Mouse (Mus musculus) heart, adult 2 months (tissue): Measurements from ENCODE around the gene H3f3b. TPM values are rescaled to one million over a fixed set of nuclear protein-coding genes. Genes with fewer than 3 reads are reported as not detected.

Source experiments
- DNase-seq, 2 experiments: peaks; one replicate each; pipeline ENCODE4 v3.0.0; 2021
- H3K27ac ChIP-seq: fragments of 200-600 bp; 2 replicates; pipeline ENCODE4 v1.8.1; 2022
- H3K27me3 ChIP-seq: fragments of 200-500 bp; 2 replicates; pipeline ENCODE4 v1.6.1; 2012; ENCODE audit warnings: mild to moderate bottlenecking, low read length, inconsistent platforms, mixed read lengths; ENCODE audit not compliant: control insufficient read depth, insufficient read depth
- H3K36me3 ChIP-seq: fragments of 200-500 bp; 2 replicates; pipeline ENCODE4 v1.6.1; 2012; ENCODE audit warnings: low read length, inconsistent platforms; ENCODE audit not compliant: control insufficient read depth, insufficient read depth
- H3K4me1 ChIP-seq: fragments of 200-500 bp; 2 replicates; pipeline ENCODE4 v1.6.1; 2011; ENCODE audit warnings: low read length; ENCODE audit not compliant: control insufficient read depth, insufficient read depth
- H3K4me3 ChIP-seq: fragments of 200-600 bp; 2 replicates; pipeline ENCODE4 v1.8.1; 2022
- H3K79me2 ChIP-seq: fragments of 200-500 bp; replicated peaks from 2 replicates; pipeline ENCODE4 v1.6.1; 2012; ENCODE audit warnings: mild to moderate bottlenecking, inconsistent platforms, low read length, moderate library complexity, mixed read lengths; ENCODE audit not compliant: control insufficient read depth, insufficient read depth
- H3K9ac ChIP-seq: fragments of 200-500 bp; 2 replicates; pipeline ENCODE4 v1.6.1; 2012; ENCODE audit warnings: low read depth, mild to moderate bottlenecking, control low read depth, inconsistent platforms, low read length, mixed read lengths
- CTCF ChIP-seq: fragments of 200-600 bp; IDR thresholded peaks from 2 replicates; pipeline ENCODE4 v1.8.1; 2022; ENCODE audit warnings: antibody characterized with exemption, mild to moderate bottlenecking, moderate library complexity
- EP300 ChIP-seq: fragments of 200-500 bp; IDR thresholded peaks from 2 replicates; pipeline ENCODE4 v1.6.1; 2011; ENCODE audit warnings: low read depth, low read length, control low read depth; ENCODE audit not compliant: insufficient read depth
- POLR2A ChIP-seq: fragments of 200-500 bp; IDR thresholded peaks from 2 replicates; pipeline ENCODE4 v1.6.1; 2011; ENCODE audit warnings: mild to moderate bottlenecking, low read depth, low read length, control low read depth; ENCODE audit not compliant: insufficient read depth
- WGBS: fragments of 180-500 bp; shearing (Covaris S2); methylation state at CpG from one replicate; pipeline ENCODE4 v1.1.7; 2018; 5-methylcytosine and 5-hydroxymethylcytosine counted together
- intact Hi-C: fragments of 180-260 bp; cut with DNase I; formaldehyde crosslinking; loops from one replicate; pipeline ENCODE4 v1.15.1; 2025
- long read RNA-seq: library from polyadenylated mRNA; stranded (forward); transcript quantifications from one replicate; pipeline ENCODE4 v2.0.0, GENCODE M21; 2021
- polyA plus RNA-seq: library from polyadenylated mRNA; depleted of rRNA; stranded (reverse); fragments of >200 nt; gene quantifications from 2 replicates; pipeline ENCODE4 v1.2.3, GENCODE M21; 2012; rRNA removed
- total RNA-seq, 2 experiments: library from RNA; stranded (reverse); gene quantifications; 2 replicates each; pipeline ENCODE4 v1.2.3; 2021

Gene H3f3b
- total RNA-seq, result 100 to 1,000 TPM; 105 to 128 TPM
- polyA plus RNA-seq, result 67.5 and 82.1 TPM in 2 replicates
- long read RNA-seq, transcript H3f3b-201 (4 exons, 1,993 nt), result major isoform, 177 of 183 reads
- long read RNA-seq, partial matches to known transcripts, result 1 of 183 reads
- long read RNA-seq, other reads (novel, unspliced or antisense), result 4 of 183 reads

GRCm38 (mm10) chr11:116027756-116028155 lies at the start of gene H3f3b:
TSS of gene H3f3b (minus strand) at chr11:116027962.
- Histone ChIP-seq H3K27ac (peak within 1 kb of the TSS; percentile 39), H3K4me3 (0 out of 2 replicates have a peak within 1 kb of the TSS, but pooled peaks have one; percentile 4), H3K36me3 (no peaks in the 10 kb centered on the region), H3K27me3 (no peaks in the 10 kb centered on the region), H3K9ac (peak within 1 kb of the TSS; percentile 12; the same call in 1 of the 2 replicates), H3K4me1 (peaks cover 11% of the 10 kb centered on the region), H3K79me2 (no peaks in the 10 kb centered on the region)
- TF ChIP-seq POLR2A, result peak; percentile 67
- no peak for TF ChIP-seq CTCF
- TF ChIP-seq EP300, result no peak
- intact Hi-C loops, result no loop called here
- DNase-seq, result no peak
- 43% methylated on average over 4 of the region's 4 CpGs for WGBS

- Histone ChIP-seq H3K4me3 (no peak overlapping the region), H3K9ac (no peak overlapping the region), H3K27me3 (no peaks in the 10 kb centered on the region), H3K27ac (no peak overlapping the region), H3K79me2 (no peaks in the 10 kb centered on the region), H3K4me1 (no peaks in the 10 kb centered on the region), H3K36me3 (no peaks in the 10 kb centered on the region)
- WGBS, result 58% methylated on average over 7 of the region's 7 CpGs
- no peak for DNase-seq
- intact Hi-C loops, result no loop called here
- no peak for TF ChIP-seq POLR2A
- TF ChIP-seq EP300, result no peak
- TF ChIP-seq CTCF, result no peak
Observed at GRCm38 (mm10) chr11:116076836-116077235, 49.1 kb upstream of the H3f3b start.

GRCm38 (mm10) chr11:116076266-116076540 lies 48.4 kb upstream of the H3f3b start:
- WGBS, result 73% methylated on average over 7 of the region's 7 CpGs
- DNase-seq, result no peak
- H3K9ac ChIP-seq, result no peak overlapping the region
- TF ChIP-seq POLR2A (no peak), EP300 (no peak), CTCF (no peak)
- H3K4me3 ChIP-seq, result no peak overlapping the region
- no peak overlapping the region for H3K27ac ChIP-seq
- intact Hi-C loops, result no loop called here
- no peaks in the 10 kb centered on the region for H3K36me3 ChIP-seq
- no peaks in the 10 kb centered on the region for H3K79me2 ChIP-seq
- H3K4me1 ChIP-seq, result no peaks in the 10 kb centered on the region
- H3K27me3 ChIP-seq, result no peaks in the 10 kb centered on the region

GRCm38 (mm10) chr11:116075539-116076265 lies 47.9 kb upstream of the H3f3b start:
- H3K79me2 ChIP-seq, result no peaks in the 10 kb centered on the region
- 52% methylated on average over 20 of the region's 20 CpGs for WGBS
- no peak for DNase-seq
- intact Hi-C loops, result no loop called here
- TF ChIP-seq EP300 (no peak), POLR2A (no peak), CTCF (no peak)
- H3K4me1 ChIP-seq, result no peaks in the 10 kb centered on the region
- no peaks in the 10 kb centered on the region for H3K27me3 ChIP-seq
- no peak overlapping the region for H3K4me3 ChIP-seq
- H3K9ac ChIP-seq, result no peak overlapping the region
- H3K36me3 ChIP-seq, result no peaks in the 10 kb centered on the region
- H3K27ac ChIP-seq, result no peak overlapping the region

- no peaks in the 10 kb centered on the region for H3K27me3 ChIP-seq
- no peaks in the 10 kb centered on the region for H3K36me3 ChIP-seq
- H3K4me3 ChIP-seq, result no peak overlapping the region
- no peak overlapping the region for H3K9ac ChIP-seq
- no peaks in the 10 kb centered on the region for H3K4me1 ChIP-seq
- 43% methylated on average over 7 of the region's 7 CpGs for WGBS
- no peak overlapping the region for H3K27ac ChIP-seq
- TF ChIP-seq POLR2A (no peak), CTCF (no peak), EP300 (no peak)
- DNase-seq, result no peak
- intact Hi-C loops, result no loop called here
- no peaks in the 10 kb centered on the region for H3K79me2 ChIP-seq
Observed at GRCm38 (mm10) chr11:116074436-116074991, 46.8 kb upstream of the H3f3b start.

GRCm38 (mm10) chr11:116072608-116073007 lies 44.8 kb upstream of the H3f3b start:
- WGBS, result 87% methylated on average over 3 of the region's 3 CpGs
- Histone ChIP-seq H3K4me1 (no peaks in the 10 kb centered on the region), H3K27me3 (no peaks in the 10 kb centered on the region), H3K27ac (no peak overlapping the region), H3K36me3 (no peaks in the 10 kb centered on the region), H3K4me3 (no peak overlapping the region), H3K9ac (no peak overlapping the region), H3K79me2 (no peaks in the 10 kb centered on the region)
- no peak for DNase-seq
- intact Hi-C loops, result no loop called here
- TF ChIP-seq POLR2A (no peak), EP300 (no peak), CTCF (no peak)
